Mouse (Mus musculus) limb, embryonic 11.5 days (tissue): ENCODE results near the gene Rcc2. TPM values are rescaled to one million over a fixed set of nuclear protein-coding genes. Genes with fewer than 3 reads are reported as not detected.

ENCODE experiments used
- ATAC-seq: fragments of 200-750 bp; cut with Nextera tagmentation; 2 replicates; pipeline ENCODE4 v1.8.0; 2017; ENCODE audit warnings: low read depth; ENCODE audit not compliant: insufficient number of reproducible peaks, low FRiP score, low TSS enrichment
- DNase-seq: peaks from one replicate; pipeline ENCODE4 v3.0.0-alpha.2; 2015; ENCODE audit warnings: low spot score
- H3K27ac ChIP-seq: fragments of 300-500 bp; sonication (generic); replicated peaks from 2 replicates; pipeline ENCODE4 v1.5.1; 2014; ENCODE audit warnings: low read depth, mild to moderate bottlenecking, low read length
- H3K27me3 ChIP-seq: fragments of 300-500 bp; sonication (generic); 2 replicates; pipeline ENCODE4 v1.6.1; 2014; ENCODE audit warnings: mild to moderate bottlenecking, low read length, mixed read lengths; ENCODE audit not compliant: control insufficient read depth, insufficient read depth
- H3K36me3 ChIP-seq: fragments of 300-500 bp; sonication (generic); 2 replicates; pipeline ENCODE4 v1.6.1; 2014; ENCODE audit warnings: mild to moderate bottlenecking, low read length, moderate library complexity, mixed read lengths; ENCODE audit not compliant: control insufficient read depth, insufficient read depth
- H3K4me1 ChIP-seq: fragments of 300-500 bp; sonication (generic); 2 replicates; pipeline ENCODE4 v1.6.1; 2014; ENCODE audit warnings: low read length, mixed read lengths; ENCODE audit not compliant: control insufficient read depth, insufficient read depth
- H3K4me2 ChIP-seq: fragments of 300-500 bp; sonication (generic); 2 replicates; pipeline ENCODE4 v1.6.1; 2014; ENCODE audit warnings: low read depth, mild to moderate bottlenecking, moderate library complexity; ENCODE audit not compliant: severe bottlenecking
- H3K4me3 ChIP-seq: fragments of 300-500 bp; sonication (generic); 2 replicates; pipeline ENCODE4 v1.5.1; 2014; ENCODE audit warnings: low read depth, low read length
- H3K9ac ChIP-seq: fragments of 300-500 bp; sonication (generic); 2 replicates; pipeline ENCODE4 v1.6.1; 2014; ENCODE audit warnings: mild to moderate bottlenecking, low read length
- H3K9me3 ChIP-seq: fragments of 300-500 bp; sonication (generic); 2 replicates; pipeline ENCODE4 v1.6.1; 2016; ENCODE audit warnings: low read length; ENCODE audit not compliant: control insufficient read depth
- WGBS: fragments of 180-500 bp; shearing (Covaris S2); extraction: QIAGEN DNeasy Blood & Tissue Kit; methylation state at CpG from one replicate; pipeline ENCODE4 v1.1.7; 2014; 5-methylcytosine and 5-hydroxymethylcytosine counted together
- microRNA-seq: library from miRNA; unstranded; fragments of <30 nt; microRNA quantifications from one replicate; pipeline ENCODE4, GENCODE M21; 2016
- polyA plus RNA-seq: library from polyadenylated mRNA; unstranded; fragments of >200 nt; fragmentation: Nextera tagmentation; extraction: Ambion mirVana; gene quantifications from 2 replicates; pipeline ENCODE4 v1.2.1, GENCODE M21; 2014

The Rcc2 gene
- polyA plus RNA-seq, 1 experiment from 2014 or later: 87.2 TPM

- Histone ChIP-seq H3K9ac (no peak overlapping the region), H3K27ac (no peak overlapping the region), H3K4me2 (no peak overlapping the region), H3K27me3 (no peaks in the 10 kb centered on the region), H3K36me3 (no peaks in the 10 kb centered on the region), H3K4me3 (no peak overlapping the region), H3K4me1 (no peaks in the 10 kb centered on the region), H3K9me3 (no peaks in the 10 kb centered on the region)
- ATAC-seq (no peak), DNase-seq (no peak)
- 80% methylated on average over 3 of the region's 3 CpGs for WGBS
Observed at GRCm38 (mm10) chr4:140765936-140766335, 65.6 kb downstream of the Rcc2 start.

- no peak overlapping the region for H3K27ac ChIP-seq
Observed at GRCm38 (mm10) chr4:140768973-140769372, 68.6 kb downstream of the Rcc2 start.

GRCm38 (mm10) chr4:140770433-140770832 is 70.1 kb downstream of the Rcc2 start:
- H3K4me1 ChIP-seq: no peaks in the 10 kb centered on the region
- DNase-seq (peak; percentile 49), ATAC-seq (no peak)
- peak overlapping the region; percentile 32 for H3K4me2 ChIP-seq
- H3K9me3 ChIP-seq: no peaks in the 10 kb centered on the region
- no peak overlapping the region for H3K27ac ChIP-seq
- H3K4me3 ChIP-seq: no peak overlapping the region
- 30% methylated on average over 13 of the region's 13 CpGs for WGBS
- H3K27me3 ChIP-seq: no peaks in the 10 kb centered on the region
- no peaks in the 10 kb centered on the region for H3K36me3 ChIP-seq
- no peak overlapping the region for H3K9ac ChIP-seq

More at GRCm38 (mm10) chr4:140768973-140769372, 68.6 kb downstream of the Rcc2 start:
- H3K9ac ChIP-seq: no peak overlapping the region
- DNase-seq: no peak
- H3K4me1 ChIP-seq: no peaks in the 10 kb centered on the region
- H3K4me2 ChIP-seq: no peak overlapping the region
- 0 out of 2 replicates have a peak, but pooled peaks have one; percentile 47 for ATAC-seq
- H3K27me3 ChIP-seq: no peaks in the 10 kb centered on the region
- H3K4me3 ChIP-seq: no peak overlapping the region
- 79% methylated on average over 5 of the region's 5 CpGs for WGBS
- H3K9me3 ChIP-seq: no peaks in the 10 kb centered on the region
- no peaks in the 10 kb centered on the region for H3K36me3 ChIP-seq

GRCm38 (mm10) chr4:140771091-140771490 is 70.8 kb downstream of the Rcc2 start:
- Histone ChIP-seq H3K9ac (no peak overlapping the region), H3K27me3 (no peaks in the 10 kb centered on the region), H3K27ac (no peak overlapping the region), H3K36me3 (no peaks in the 10 kb centered on the region), H3K4me2 (no peak overlapping the region), H3K9me3 (no peaks in the 10 kb centered on the region), H3K4me1 (no peaks in the 10 kb centered on the region), H3K4me3 (no peak overlapping the region)
- 36% methylated on average over 4 of the region's 4 CpGs for WGBS
- no peak for DNase-seq
- no peak for ATAC-seq

Small RNAs within 50 kb of the gene (microRNA-seq; reads per million reads assigned to microRNA genes)
- gene Gm23045 (not detected), gene Gm25951 (not detected)

Other genes starting within 250 kb of the Rcc2 start
- 11.8 and 12.8 TPM in 2 replicates for gene Arhgef10l, start 34.5 kb upstream of the Rcc2 start, polyA plus RNA-seq
- 0.11 TPM in 1 of 2 replicates, not detected in the other for gene Padi6, start 42.1 kb downstream of the Rcc2 start, polyA plus RNA-seq
- 0.12 TPM in 1 of 2 replicates, not detected in the other for gene Padi4, start 73.7 kb downstream of the Rcc2 start, polyA plus RNA-seq
- gene Padi3, start 110.1 kb downstream of the Rcc2 start, polyA plus RNA-seq: 0.54 and 0.61 TPM in 2 replicates
- gene Padi1, start 145.2 kb downstream of the Rcc2 start, polyA plus RNA-seq: 0.28 and 0.44 TPM in 2 replicates
- gene Padi2, start 205.8 kb downstream of the Rcc2 start, polyA plus RNA-seq: 0.17 and 0.35 TPM in 2 replicates